1 mouse cellular context compared by ENCODE assay signal in genomic region chr8:122442356-122442755, GRCm38 (mm10).
TF ChIP-seq lines count a peak whose summit lies in the region.

No protein-coding gene starts in this region.

TF ChIP-seq in CH12.LX, 34 proteins besides CTCF, POLR2A, EP300 and RAD21 (continued from another document):
- no peak for TF ChIP-seq SIN3A (IDR thresholded peaks at IDR 0.05; ENCODE audit: low read length)
- TF ChIP-seq ETS1 (conservative IDR thresholded peaks at IDR 0.05; ENCODE audit: low read depth, low read length): no peak
- TF ChIP-seq MEF2A (IDR thresholded peaks at IDR 0.05; ENCODE audit: borderline replicate concordance, low read depth, low read length): no peak
- TF ChIP-seq ZC3H11A (IDR thresholded peaks at IDR 0.05; ENCODE audit: low read depth, low read length): no peak
- TF ChIP-seq GABPA (IDR thresholded peaks at IDR 0.05; ENCODE audit: insufficient replicate concordance, low read depth, low read length): no peak
- no peak for TF ChIP-seq NELFE (IDR thresholded peaks at IDR 0.05; ENCODE audit: low read depth, low read length)
